Comparison of ENCODE assay signal across 23 mouse cellular contexts in genomic region chr5:136943382-136943781, GRCm38 (mm10). TPM values are rescaled to one million over a fixed set of nuclear protein-coding genes. Genes with fewer than 3 reads are reported as not detected.
DNase-seq lines count a peak whose midpoint lies in the region; ATAC-seq and TF ChIP-seq lines count a peak whose summit lies in the region.
"Had no signal": no experiment of that assay in that cellular context is flagged by ENCODE, and none has a peak within 500 bp of the region (broad histone marks: within the 10 kb centered on the region; RNA-seq: fewer than 3 reads in every experiment).

No protein-coding gene starts in this region.

- no peak for TF ChIP-seq POLR2A in ES-Bruce4 (IDR thresholded peaks at IDR 0.05; ENCODE audit: insufficient read depth, low read length)

- no peak overlapping the region for H3K4me2 ChIP-seq in lung, embryonic 15.5 days
- H3K4me2 ChIP-seq in midbrain, embryonic 15.5 days: no peak overlapping the region
- no peak overlapping the region for H3K4me2 ChIP-seq in midbrain, embryonic 14.5 days (ENCODE audit: low read length)
- H3K4me2 ChIP-seq: embryonic facial prominence, embryonic 12.5 days; forebrain, embryonic 13.5 days; forebrain, embryonic 15.5 days had no signal

- peak overlapping the region; percentile 5; the same call in 1 of the 2 replicates for H3K27ac ChIP-seq in lung, embryonic 15.5 days
- 0 out of 2 replicates have a peak overlapping the region, but pooled peaks have one; percentile 11 for H3K27ac ChIP-seq in midbrain, embryonic 15.5 days
- no peak overlapping the region for H3K27ac ChIP-seq in midbrain, embryonic 14.5 days (replicated peaks; ENCODE audit: low read depth, low read length)
- H3K27ac ChIP-seq in ES-Bruce4 (ENCODE audit: insufficient read depth, low read length): no peak overlapping the region
- H3K27ac ChIP-seq: embryonic facial prominence, embryonic 10.5 days; embryonic facial prominence, embryonic 12.5 days; forebrain, embryonic 13.5 days; forebrain, embryonic 15.5 days had no signal

- WGBS in lung, embryonic 15.5 days: 44% methylated on average over 2 of the region's 2 CpGs
- 82% methylated on average over 2 of the region's 2 CpGs for WGBS in midbrain, embryonic 15.5 days
- 71% methylated on average over 2 of the region's 2 CpGs for WGBS in midbrain, embryonic 14.5 days

- H3K9me3 ChIP-seq in lung, embryonic 15.5 days: no peaks in the 10 kb centered on the region
- no peaks in the 10 kb centered on the region for H3K9me3 ChIP-seq in midbrain, embryonic 15.5 days
- no peaks in the 10 kb centered on the region for H3K9me3 ChIP-seq in midbrain, embryonic 14.5 days (ENCODE audit: control insufficient read depth, low read length)
- H3K9me3 ChIP-seq in E14TG2a.4 (ENCODE audit: low read length) (peaks cover 34% of the 10 kb centered on the region), ES-Bruce4 (replicated peaks; ENCODE audit: control insufficient read depth, insufficient read depth, low read length, poor library complexity, severe bottlenecking) (peaks cover 3% of the 10 kb centered on the region; the same call in 1 of the 2 replicates)
- H3K9me3 ChIP-seq: embryonic facial prominence, embryonic 10.5 days; embryonic facial prominence, embryonic 12.5 days; forebrain, embryonic 15.5 days had no signal

- no peaks in the 10 kb centered on the region for H3K36me3 ChIP-seq in lung, embryonic 15.5 days
- H3K36me3 ChIP-seq in midbrain, embryonic 15.5 days (replicated peaks): no peaks in the 10 kb centered on the region
- no peaks in the 10 kb centered on the region for H3K36me3 ChIP-seq in midbrain, embryonic 14.5 days (ENCODE audit: control insufficient read depth, insufficient read depth, low read length)
- H3K36me3 ChIP-seq in E14TG2a.4 (ENCODE audit: insufficient read depth, low read length) (peaks cover 66% of the 10 kb centered on the region), ES-Bruce4 (ENCODE audit: control insufficient read depth, insufficient read depth, low read length, poor library complexity, severe bottlenecking) (no peaks in the 10 kb centered on the region; the same call in 1 of the 2 replicates)
- H3K36me3 ChIP-seq: embryonic facial prominence, embryonic 10.5 days; embryonic facial prominence, embryonic 12.5 days; forebrain, embryonic 15.5 days had no signal

- peak; percentile 75; the same call in 1 of the 2 replicates for TF ChIP-seq EP300 in ES-Bruce4 (IDR thresholded peaks at IDR 0.05; ENCODE audit: insufficient read depth, low read depth, low read length)

- no peak for ATAC-seq in lung, embryonic 15.5 days (ENCODE audit: borderline replicate concordance, extremely low read depth, low FRiP score, low TSS enrichment)
- no peak for ATAC-seq in midbrain, embryonic 15.5 days (replicated peaks)
- ATAC-seq in midbrain, embryonic 14.5 days (ENCODE audit: low FRiP score, low TSS enrichment): no peak
- ATAC-seq: forebrain, embryonic 13.5 days; forebrain, embryonic 15.5 days; Patski had no signal

- DNase-seq in lung, postnatal 10 days: no peak
- no peak for DNase-seq in midbrain, embryonic 14.5 days
- DNase-seq in MN1 (ENCODE audit: low spot score): no peak
- DNase-seq in cerebellum, adult 18-20 months: no peak
- DNase-seq: adrenal gland, adult 2 months; adrenal gland, postnatal 10 days; adrenal gland, postnatal 25 days; cerebellum, adult 11 months; cerebellum, adult 2 months; cerebellum, adult 9-10 months; cerebellum, postnatal 10 days; cerebellum, postnatal 25 days; forebrain, postnatal 0 days had no signal

- TF ChIP-seq CTCF in E14TG2a.4 (conservative IDR thresholded peaks at IDR 0.05; ENCODE audit: low read length): no peak
- TF ChIP-seq CTCF in ES-Bruce4 (IDR thresholded peaks at IDR 0.05; ENCODE audit: low read depth, low read length): no peak

- H3K27me3 ChIP-seq in lung, embryonic 15.5 days: no peaks in the 10 kb centered on the region
- no peaks in the 10 kb centered on the region for H3K27me3 ChIP-seq in midbrain, embryonic 15.5 days (replicated peaks)
- no peaks in the 10 kb centered on the region for H3K27me3 ChIP-seq in midbrain, embryonic 14.5 days (ENCODE audit: control insufficient read depth, insufficient read depth, low read length)
- H3K27me3 ChIP-seq in E14TG2a.4 (ENCODE audit: insufficient read depth, low read length) (no peaks in the 10 kb centered on the region), ES-Bruce4 (ENCODE audit: control insufficient read depth, insufficient read depth, low read length, poor library complexity, severe bottlenecking) (no peaks in the 10 kb centered on the region)
- H3K27me3 ChIP-seq: embryonic facial prominence, embryonic 12.5 days; forebrain, embryonic 13.5 days; forebrain, embryonic 15.5 days; Patski had no signal

- H3K4me3 ChIP-seq in lung, embryonic 15.5 days: no peak overlapping the region
- no peak overlapping the region for H3K4me3 ChIP-seq in midbrain, embryonic 15.5 days
- no peak overlapping the region for H3K4me3 ChIP-seq in midbrain, embryonic 14.5 days (replicated peaks; ENCODE audit: low read depth, low read length)
- H3K4me3 ChIP-seq in E14TG2a.4 (replicated peaks; ENCODE audit: low read length): peak overlapping the region; percentile 41; the same call in 1 of the 2 replicates
- H3K4me3 ChIP-seq in ES-Bruce4 (ENCODE audit: low read depth, low read length): no peak overlapping the region
- H3K4me3 ChIP-seq: embryonic facial prominence, embryonic 10.5 days; embryonic facial prominence, embryonic 12.5 days; forebrain, embryonic 13.5 days; forebrain, embryonic 15.5 days had no signal

- H3K4me1 ChIP-seq in lung, embryonic 15.5 days: no peaks in the 10 kb centered on the region
- H3K4me1 ChIP-seq in midbrain, embryonic 15.5 days: no peaks in the 10 kb centered on the region
- no peaks in the 10 kb centered on the region for H3K4me1 ChIP-seq in midbrain, embryonic 14.5 days (ENCODE audit: control insufficient read depth, insufficient read depth, low read length)
- peaks cover 56% of the 10 kb centered on the region for H3K4me1 ChIP-seq in E14TG2a.4 (replicated peaks; ENCODE audit: low read depth, low read length)
- H3K4me1 ChIP-seq in ES-Bruce4 (ENCODE audit: control insufficient read depth, insufficient read depth, low read length): peaks cover 3% of the 10 kb centered on the region
- H3K4me1 ChIP-seq: forebrain, embryonic 13.5 days; forebrain, embryonic 15.5 days had no signal

- H3K9ac ChIP-seq in lung, embryonic 15.5 days: no peak overlapping the region
- H3K9ac ChIP-seq in midbrain, embryonic 15.5 days: no peak overlapping the region
- no peak overlapping the region for H3K9ac ChIP-seq in midbrain, embryonic 14.5 days (replicated peaks; ENCODE audit: low read length)
- H3K9ac ChIP-seq in ES-Bruce4 (ENCODE audit: low read depth, poor library complexity, severe bottlenecking): no peak overlapping the region
- H3K9ac ChIP-seq: embryonic facial prominence, embryonic 12.5 days; forebrain, embryonic 13.5 days; forebrain, embryonic 15.5 days; forebrain, postnatal 0 days had no signal

RNA-seq across cellular contexts. Expression of gene Fis1, which starts 9.7 kb away (rescaled TPM):
- 291 and 292 TPM in 2 replicates for polyA plus RNA-seq in lung, embryonic 15.5 days (2015; fragmentation: Nextera tagmentation; extraction: Ambion mirVana)
- polyA plus RNA-seq in midbrain, embryonic 15.5 days (2015; fragmentation: Nextera tagmentation; extraction: Ambion mirVana): 357 and 367 TPM in 2 replicates
- polyA plus RNA-seq in midbrain, embryonic 14.5 days (2014; fragmentation: Nextera tagmentation; extraction: Ambion mirVana): 440 and 487 TPM in 2 replicates
- 87.8 and 97.5 TPM in 2 replicates for polyA plus RNA-seq in ES-Bruce4 (2011; ENCODE audit: insufficient read depth, insufficient read length, low read depth, missing spikeins)

RNA-seq across cellular contexts. Expression of gene Cldn15, which starts 23.0 kb away (rescaled TPM):
- polyA plus RNA-seq in lung, embryonic 15.5 days (2015; fragmentation: Nextera tagmentation; extraction: Ambion mirVana): 4.7 and 5.1 TPM in 2 replicates
- polyA plus RNA-seq in midbrain, embryonic 15.5 days (2015; fragmentation: Nextera tagmentation; extraction: Ambion mirVana): 0.18 and 0.36 TPM in 2 replicates
- polyA plus RNA-seq in midbrain, embryonic 14.5 days (2014; fragmentation: Nextera tagmentation; extraction: Ambion mirVana): 0.13 and 0.31 TPM in 2 replicates
- polyA plus RNA-seq in ES-Bruce4 (2011; ENCODE audit: insufficient read depth, insufficient read length, low read depth, missing spikeins): not detected in 2 replicates
- polyA plus RNA-seq: forebrain, embryonic 11.5 days had no signal

RNA-seq across cellular contexts. Expression of gene Ift22, which starts 35.4 kb away (rescaled TPM):
- 84.6 and 87.1 TPM in 2 replicates for polyA plus RNA-seq in lung, embryonic 15.5 days (2015; fragmentation: Nextera tagmentation; extraction: Ambion mirVana)
- 125 and 132 TPM in 2 replicates for polyA plus RNA-seq in midbrain, embryonic 15.5 days (2015; fragmentation: Nextera tagmentation; extraction: Ambion mirVana)
- 133 and 143 TPM in 2 replicates for polyA plus RNA-seq in midbrain, embryonic 14.5 days (2014; fragmentation: Nextera tagmentation; extraction: Ambion mirVana)
- 9.3 and 10.1 TPM in 2 replicates for polyA plus RNA-seq in ES-Bruce4 (2011; ENCODE audit: insufficient read depth, insufficient read length, low read depth, missing spikeins)

RNA-seq across cellular contexts. Expression of gene Plod3, which starts 43.4 kb away (rescaled TPM):
- 55.9 and 58.9 TPM in 2 replicates for polyA plus RNA-seq in lung, embryonic 15.5 days (2015; fragmentation: Nextera tagmentation; extraction: Ambion mirVana)
- 38.9 and 44.1 TPM in 2 replicates for polyA plus RNA-seq in midbrain, embryonic 15.5 days (2015; fragmentation: Nextera tagmentation; extraction: Ambion mirVana)
- polyA plus RNA-seq in midbrain, embryonic 14.5 days (2014; fragmentation: Nextera tagmentation; extraction: Ambion mirVana): 25.8 and 28.1 TPM in 2 replicates
- 29.3 and 33.9 TPM in 2 replicates for polyA plus RNA-seq in ES-Bruce4 (2011; ENCODE audit: insufficient read depth, insufficient read length, low read depth, missing spikeins)

RNA-seq across cellular contexts. Expression of gene Znhit1, which starts 44.4 kb away (rescaled TPM):
- 101 and 102 TPM in 2 replicates for polyA plus RNA-seq in lung, embryonic 15.5 days (2015; fragmentation: Nextera tagmentation; extraction: Ambion mirVana)
- polyA plus RNA-seq in midbrain, embryonic 15.5 days (2015; fragmentation: Nextera tagmentation; extraction: Ambion mirVana): 131 and 132 TPM in 2 replicates
- polyA plus RNA-seq in midbrain, embryonic 14.5 days (2014; fragmentation: Nextera tagmentation; extraction: Ambion mirVana): 94.0 and 117 TPM in 2 replicates
- 26.6 and 27.0 TPM in 2 replicates for polyA plus RNA-seq in ES-Bruce4 (2011; ENCODE audit: insufficient read depth, insufficient read length, low read depth, missing spikeins)

Comparison
In these comparisons a context has a peak if more than half of its experiments do, and no peak if none do; other contexts are left out.
1. H3K27ac ChIP-seq: peak in lung, embryonic 15.5 days (single experiment) and midbrain, embryonic 15.5 days (single experiment); none in midbrain, embryonic 14.5 days (single experiment) and ES-Bruce4 (single experiment).